21 mouse cellular contexts compared by ENCODE assay signal in the genomic region with DNA sequence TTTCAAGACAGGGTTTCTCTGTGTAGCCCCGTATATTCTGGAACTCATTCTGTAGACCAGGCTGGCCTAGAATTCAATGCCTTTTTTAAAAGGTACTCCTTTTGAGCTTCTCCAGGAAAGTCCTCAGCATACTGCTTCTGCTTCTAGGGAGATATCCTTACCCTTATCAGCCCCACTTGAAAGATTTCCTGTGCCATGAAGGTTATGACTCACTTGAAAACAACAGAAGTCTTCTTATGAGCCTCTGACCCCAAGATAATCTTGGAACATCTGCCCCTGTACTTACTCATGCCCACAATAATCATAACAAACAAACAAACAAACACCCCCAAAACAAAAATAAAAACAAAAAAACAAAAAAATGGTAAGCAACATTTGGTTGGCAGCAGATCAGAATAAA.
DNase-seq lines count a peak whose midpoint lies in the region; ATAC-seq and TF ChIP-seq lines count a peak whose summit lies in the region.
"Had no signal": no experiment of that assay in that cellular context is flagged by ENCODE, and none has a peak within 500 bp of the region (broad histone marks: within the 10 kb centered on the region; RNA-seq: fewer than 3 reads in every experiment).

No protein-coding gene starts in this region.

- H3K9ac ChIP-seq in MEL (ENCODE audit: control insufficient read depth, low read depth, low read length, poor library complexity, severe bottlenecking): no peak overlapping the region
- no peak overlapping the region for H3K9ac ChIP-seq in liver, embryonic 12.5 days

- H3K4me3 ChIP-seq in MEL (ENCODE audit: control insufficient read depth in 1 of 2, insufficient read depth in 1 of 2, low read depth in 2 of 2, low read length in 2 of 2): no peak overlapping the region
- no peak overlapping the region for H3K4me3 ChIP-seq in liver, embryonic 12.5 days

- peak; percentile 34 to 65; a peak in 1 of 4 replicates for TF ChIP-seq EP300 in MEL (IDR thresholded peaks at IDR 0.05; ENCODE audit: low read depth in 1 of 2, low read length in 2 of 2)

- no peaks in the 10 kb centered on the region for H3K27me3 ChIP-seq in MEL (ENCODE audit: control insufficient read depth in 1 of 2, insufficient read depth in 2 of 2, low read length in 2 of 2)
- H3K27me3 ChIP-seq in liver, embryonic 12.5 days (replicated peaks): no peaks in the 10 kb centered on the region
- H3K27me3 ChIP-seq: CH12.LX, Patski had no signal

- H3K27ac ChIP-seq in MEL (ENCODE audit: control insufficient read depth, low read depth, low read length): no peak overlapping the region
- H3K27ac ChIP-seq in liver, embryonic 12.5 days: no peak overlapping the region

- no peak for TF ChIP-seq POLR2A in MEL (IDR thresholded peaks at IDR 0.05; ENCODE audit: control insufficient read depth in 1 of 2, insufficient read depth in 1 of 2, low read depth in 1 of 2, low read length in 2 of 2, poor library complexity in 1 of 2)

- no peak overlapping the region for H3K4me2 ChIP-seq in liver, embryonic 12.5 days

- WGBS in liver, embryonic 12.5 days (ENCODE audit: insufficient replicate concordance): 85% methylated on average over 1 of the region's 1 CpGs

- TF ChIP-seq RAD21 in MEL (IDR thresholded peaks at IDR 0.05; ENCODE audit: low read depth, low read length): no peak

- H3K36me3 ChIP-seq in MEL (ENCODE audit: control insufficient read depth in 1 of 2, insufficient read depth in 2 of 2, low read length in 2 of 2): peaks cover 0 to 4% of the 10 kb centered on the region in 2 experiments; a peak in 1 of 4 replicates
- H3K36me3 ChIP-seq in liver, embryonic 12.5 days: no peaks in the 10 kb centered on the region
- H3K36me3 ChIP-seq: G1E had no signal

- TF ChIP-seq CTCF in MEL (IDR thresholded peaks at IDR 0.05 in 2 of 3, conservative IDR thresholded peaks at IDR 0.05 in 1 of 3; ENCODE audit: control insufficient read depth in 1 of 3, insufficient read depth in 1 of 3, low read depth in 2 of 3, low read length in 3 of 3, poor library complexity in 1 of 3, severe bottlenecking in 1 of 3): no peak

- no peaks in the 10 kb centered on the region for H3K4me1 ChIP-seq in MEL (ENCODE audit: control insufficient read depth in 1 of 2, insufficient read depth in 2 of 2, low read length in 2 of 2)
- no peaks in the 10 kb centered on the region for H3K4me1 ChIP-seq in liver, embryonic 12.5 days

- ATAC-seq in liver, embryonic 12.5 days: no peak
- ATAC-seq: activated CD4-positive, CD25-positive, alpha-beta regulatory T cell, adult 4 months; CD4-positive, CD25-positive, alpha-beta regulatory T cell, adult 4 months; Patski had no signal

- no peaks in the 10 kb centered on the region for H3K79me2 ChIP-seq in MEL (ENCODE audit: control insufficient read depth, insufficient read depth, low read length, poor library complexity)

- H3K9me3 ChIP-seq in MEL (replicated peaks; ENCODE audit: insufficient read depth, low read length): no peaks in the 10 kb centered on the region
- no peaks in the 10 kb centered on the region for H3K9me3 ChIP-seq in liver, embryonic 12.5 days (replicated peaks)

- peak; percentile 51 for DNase-seq in 416B (ENCODE audit: low read depth)
- DNase-seq in MEL (ENCODE audit: low read depth, low spot score): peak; percentile 40
- no peak for DNase-seq in heart, postnatal 4 days
- DNase-seq: adrenal gland, adult 2 months; adrenal gland, adult 8-10 months; adrenal gland, postnatal 10 days; adrenal gland, postnatal 14 days; adrenal gland, postnatal 25 days; adrenal gland, postnatal 36 days; B cell, adult 2 months; cerebellum, adult 11 months; cerebellum, adult 11-12 months; cerebellum, adult 18-20 months; cerebellum, adult 2 months; cerebellum, adult 8-10 months had no signal

TF ChIP-seq in MEL, 35 proteins besides CTCF, POLR2A, EP300 and RAD21:
- TF ChIP-seq CHD2 (IDR thresholded peaks at IDR 0.05; ENCODE audit: low read length) (no peak), GATA1 (IDR thresholded peaks at IDR 0.05; ENCODE audit: low read depth, low read length) (peak; percentile 61), ETS1 (IDR thresholded peaks at IDR 0.05; ENCODE audit: low read depth, low read length) (no peak)
TF ChIP-seq in MEL: peak in this region for 1.
